Mouse (Mus musculus) intestine, postnatal 0 days (tissue): ENCODE results near the gene Gm13723. TPM values are rescaled to one million over a fixed set of nuclear protein-coding genes. Genes with fewer than 3 reads are reported as not detected.

Source experiments
- ATAC-seq: fragments of 200-750 bp; cut with Nextera tagmentation; 2 replicates; pipeline ENCODE4 v1.8.0; 2017; ENCODE audit warnings: mild to moderate bottlenecking, moderate TSS enrichment, moderate library complexity
- H3K27ac ChIP-seq: fragments of 300-500 bp; sonication (generic); 2 replicates; pipeline ENCODE4 v1.5.1; 2014; ENCODE audit warnings: mild to moderate bottlenecking, low read depth, low read length, moderate library complexity
- H3K27me3 ChIP-seq: fragments of 300-500 bp; sonication (generic); replicated peaks from 2 replicates; pipeline ENCODE4 v1.6.1; 2014; ENCODE audit warnings: low read length, mixed read lengths; ENCODE audit not compliant: control insufficient read depth, insufficient read depth
- H3K36me3 ChIP-seq: fragments of 300-500 bp; sonication (generic); 2 replicates; pipeline ENCODE4 v1.6.1; 2014; ENCODE audit warnings: mild to moderate bottlenecking, moderate library complexity; ENCODE audit not compliant: control insufficient read depth, insufficient read depth
- H3K4me1 ChIP-seq: fragments of 300-500 bp; sonication (generic); replicated peaks from 2 replicates; pipeline ENCODE4 v1.6.1; 2014; ENCODE audit warnings: antibody characterized with exemption, low read length, mixed read lengths; ENCODE audit not compliant: control insufficient read depth, insufficient read depth
- H3K4me2 ChIP-seq: fragments of 300-500 bp; sonication (generic); replicated peaks from 2 replicates; pipeline ENCODE4 v1.6.1; 2014; ENCODE audit warnings: low read depth, mild to moderate bottlenecking, moderate library complexity
- H3K4me3 ChIP-seq: fragments of 300-500 bp; sonication (generic); 2 replicates; pipeline ENCODE4 v1.5.1; 2014; ENCODE audit warnings: low read depth, low read length
- H3K9ac ChIP-seq: fragments of 300-500 bp; sonication (generic); 2 replicates; pipeline ENCODE4 v1.6.1; 2014; ENCODE audit warnings: mild to moderate bottlenecking, low read depth, low read length
- H3K9me3 ChIP-seq: fragments of 300-500 bp; sonication (generic); 2 replicates; pipeline ENCODE4 v1.6.1; 2016; ENCODE audit warnings: mixed run types; ENCODE audit not compliant: control insufficient read depth
- CTCF ChIP-seq: sonication (generic); IDR thresholded peaks from 2 replicates; pipeline ENCODE4 v1.5.1; 2016; ENCODE audit warnings: low read depth, mild to moderate bottlenecking, control low read depth, antibody characterized with exemption, moderate library complexity
- WGBS: fragments of 180-500 bp; shearing (Covaris S2); extraction: QIAGEN DNeasy Blood & Tissue Kit; methylation state at CpG from one replicate; pipeline ENCODE4 v1.1.7; 2014; 5-methylcytosine and 5-hydroxymethylcytosine counted together
- polyA plus RNA-seq: library from polyadenylated mRNA; unstranded; fragments of >200 nt; fragmentation: Nextera tagmentation; extraction: Ambion mirVana; gene quantifications from 2 replicates; pipeline ENCODE4 v1.2.1, GENCODE M21; 2015

Gm13723 gene
- polyA plus RNA-seq, result not detected in 2 replicates

- no peaks in the 10 kb centered on the region for H3K27me3 ChIP-seq
- no peaks in the 10 kb centered on the region for H3K36me3 ChIP-seq
- WGBS, result 51% methylated on average over 1 of the region's 1 CpGs
- H3K4me2 ChIP-seq, result no peak within 1 kb of the TSS
- no peak within 1 kb of the TSS for H3K4me3 ChIP-seq
- no peak within 1 kb of the TSS for H3K27ac ChIP-seq
- no peaks in the 10 kb centered on the region for H3K4me1 ChIP-seq
- no peaks in the 10 kb centered on the region for H3K9me3 ChIP-seq
- ATAC-seq, result no peak
- no peak within 1 kb of the TSS for H3K9ac ChIP-seq
- TF ChIP-seq CTCF, result no peak
Observed at GRCm38 (mm10) chr2:86874702-86875101, at the start of gene Gm13723. Gm13723 (minus strand) TSS chr2:86874802.

GRCm38 (mm10) chr2:86905647-86906046 is 31.0 kb upstream of the Gm13723 start:
- H3K4me1 ChIP-seq, result no peaks in the 10 kb centered on the region
- H3K27ac ChIP-seq, result no peak overlapping the region
- WGBS, result 79% methylated on average over 2 of the region's 2 CpGs
- ATAC-seq, result no peak
- no peak for TF ChIP-seq CTCF
- H3K4me3 ChIP-seq, result no peak overlapping the region
- no peaks in the 10 kb centered on the region for H3K27me3 ChIP-seq
- H3K9me3 ChIP-seq, result no peaks in the 10 kb centered on the region
- no peak overlapping the region for H3K4me2 ChIP-seq
- no peaks in the 10 kb centered on the region for H3K36me3 ChIP-seq
- no peak overlapping the region for H3K9ac ChIP-seq

GRCm38 (mm10) chr2:86892116-86892515 is 17.5 kb upstream of the Gm13723 start, which contains the start of gene Olfr1097:
Olfr1097 (minus strand) TSS chr2:86892216.
- TF ChIP-seq CTCF, result no peak
- H3K9ac ChIP-seq, result no peak within 1 kb of the TSS
- WGBS, result 100% methylated on average over 1 of the region's 1 CpGs
- no peaks in the 10 kb centered on the region for H3K27me3 ChIP-seq
- H3K9me3 ChIP-seq, result no peaks in the 10 kb centered on the region
- H3K4me3 ChIP-seq, result no peak within 1 kb of the TSS
- no peak within 1 kb of the TSS for H3K4me2 ChIP-seq
- H3K36me3 ChIP-seq, result no peaks in the 10 kb centered on the region
- no peak within 1 kb of the TSS for H3K27ac ChIP-seq
- no peak for ATAC-seq
- no peaks in the 10 kb centered on the region for H3K4me1 ChIP-seq

GRCm38 (mm10) chr2:86851596-86851995 is 23.0 kb downstream of the Gm13723 start, which contains the start of gene Olfr1095:
Olfr1095 (minus strand) TSS chr2:86851696.
- H3K36me3 ChIP-seq, result no peaks in the 10 kb centered on the region
- no peaks in the 10 kb centered on the region for H3K27me3 ChIP-seq
- no peaks in the 10 kb centered on the region for H3K9me3 ChIP-seq
- no peak for ATAC-seq
- H3K4me2 ChIP-seq, result no peak within 1 kb of the TSS
- no peak within 1 kb of the TSS for H3K27ac ChIP-seq
- WGBS, result 90% methylated on average over 3 of the region's 3 CpGs
- H3K9ac ChIP-seq, result no peak within 1 kb of the TSS
- no peak for TF ChIP-seq CTCF
- no peaks in the 10 kb centered on the region for H3K4me1 ChIP-seq
- no peak within 1 kb of the TSS for H3K4me3 ChIP-seq

GRCm38 (mm10) chr2:86824363-86824762 is 50.2 kb downstream of the Gm13723 start, which contains the start of gene Olfr1094:
Olfr1094 (plus strand) TSS chr2:86824663.
- Histone ChIP-seq H3K9ac (no peak within 1 kb of the TSS), H3K9me3 (no peaks in the 10 kb centered on the region), H3K4me2 (no peak within 1 kb of the TSS), H3K27me3 (no peaks in the 10 kb centered on the region), H3K27ac (no peak within 1 kb of the TSS), H3K36me3 (no peaks in the 10 kb centered on the region), H3K4me3 (no peak within 1 kb of the TSS), H3K4me1 (no peaks in the 10 kb centered on the region)
- ATAC-seq, result no peak
- no peak for TF ChIP-seq CTCF

Other genes starting within 250 kb of the Gm13723 start
- gene Olfr1084, start 235.1 kb downstream of the Gm13723 start, polyA plus RNA-seq, result not detected in 2 replicates
- gene Olfr1085, start 212.8 kb downstream of the Gm13723 start, polyA plus RNA-seq, result not detected in 2 replicates
- gene Olfr1086, start 194.7 kb downstream of the Gm13723 start, polyA plus RNA-seq, result not detected in 2 replicates
- not detected in 2 replicates for gene Olfr1087, start 176.4 kb downstream of the Gm13723 start, polyA plus RNA-seq
- not detected in 2 replicates for gene Olfr1089, start 141.1 kb downstream of the Gm13723 start, polyA plus RNA-seq
- not detected in 2 replicates for gene Olfr1090, start 115.8 kb downstream of the Gm13723 start, polyA plus RNA-seq
- gene Olfr1093, start 92.3 kb downstream of the Gm13723 start, polyA plus RNA-seq, result not detected in 2 replicates
- gene Olfr141, start 64.8 kb downstream of the Gm13723 start, polyA plus RNA-seq, result not detected in 2 replicates
- not detected in 2 replicates for gene Olfr1094, start 50.1 kb downstream of the Gm13723 start, polyA plus RNA-seq
- not detected in 2 replicates for gene Olfr1095, start 23.1 kb downstream of the Gm13723 start, polyA plus RNA-seq
- not detected in 2 replicates for gene Olfr1097, start 17.4 kb upstream of the Gm13723 start, polyA plus RNA-seq
- gene Olfr1098, start 49.7 kb upstream of the Gm13723 start, polyA plus RNA-seq, result not detected in 2 replicates
- not detected in 2 replicates for gene Olfr1099, start 85.9 kb upstream of the Gm13723 start, polyA plus RNA-seq
- not detected in 2 replicates for gene Olfr1100, start 105.2 kb upstream of the Gm13723 start, polyA plus RNA-seq
- gene Olfr1101, start 116.4 kb upstream of the Gm13723 start, polyA plus RNA-seq, result not detected in 2 replicates
- gene Olfr1102, start 123.6 kb upstream of the Gm13723 start, polyA plus RNA-seq, result not detected in 2 replicates
- gene Olfr1104, start 152.3 kb upstream of the Gm13723 start, polyA plus RNA-seq, result not detected in 2 replicates
- gene Olfr1105, start 161.7 kb upstream of the Gm13723 start, polyA plus RNA-seq, result not detected in 2 replicates
- not detected in 2 replicates for gene Olfr1106, start 177.5 kb upstream of the Gm13723 start, polyA plus RNA-seq
- not detected in 2 replicates for gene Olfr1107, start 201.0 kb upstream of the Gm13723 start, polyA plus RNA-seq
- not detected in 2 replicates for gene Olfr1109, start 221.2 kb upstream of the Gm13723 start, polyA plus RNA-seq
- not detected in 2 replicates for gene Olfr259, start 239.8 kb upstream of the Gm13723 start, polyA plus RNA-seq